Mouse (Mus musculus): Measurements from ENCODE around the gene Dock1. TPM values are rescaled to one million over a fixed set of nuclear protein-coding genes. Genes with fewer than 3 reads are reported as not detected.

Gene Dock1
- total RNA-seq, 1 experiment: 24.3 TPM

GRCm38 (mm10) chr7:135221475-135221874 lies 551.0 kb downstream of the Dock1 start:
- H3K9me3 ChIP-seq (ENCODE audit: control insufficient read depth, insufficient read depth, low read depth, low read length): no peaks in the 10 kb centered on the region
- TF ChIP-seq ZC3H11A (IDR thresholded peaks at IDR 0.05; ENCODE audit: borderline replicate concordance, low read depth, low read length) (no peak), CHD2 (IDR thresholded peaks at IDR 0.05; ENCODE audit: low read depth, low read length) (no peak), HCFC1 (IDR thresholded peaks at IDR 0.05; ENCODE audit: borderline replicate concordance, insufficient read depth, low read length) (no peak)

More at GRCm38 (mm10) chr7:135221475-135221874, 551.0 kb downstream of the Dock1 start:
- H3K27ac ChIP-seq (ENCODE audit: insufficient read depth, low read depth, low read length, poor library complexity, severe bottlenecking): no peak overlapping the region
- H3K4me3 ChIP-seq (ENCODE audit: insufficient read depth in 1 of 2, low read depth in 1 of 2, low read length in 2 of 2, poor library complexity in 1 of 2, severe bottlenecking in 1 of 2): no peak overlapping the region
- H3K4me1 ChIP-seq (ENCODE audit: control insufficient read depth in 2 of 2, insufficient read depth in 2 of 2, low read length in 2 of 2, poor library complexity in 1 of 2): no peaks in the 10 kb centered on the region
- no peak for DNase-seq (ENCODE audit: low read depth, low spot score)
- no peak overlapping the region for H3K9ac ChIP-seq (ENCODE audit: insufficient read depth, low read depth, low read length, poor library complexity, severe bottlenecking)
- H3K36me3 ChIP-seq (ENCODE audit: control insufficient read depth, insufficient read depth, low read length, poor library complexity, severe bottlenecking): no peaks in the 10 kb centered on the region
- in situ Hi-C loops (cut with MboI; ENCODE audit: low sequenced_read_pairs in 2 of 2, unreplicated experiment in 2 of 2): no loop called here

Data from ES-E14 (cell line).